Mouse (Mus musculus) embryonic facial prominence, embryonic 15.5 days (tissue): ENCODE measurements at regions not wholly inside any gene's neighbourhood (a gene's known extent, or its start where the extent isn't known, plus 50 kb on each side); places are given as distances from the start of the nearest gene placed in this dataset.

ENCODE experiments used
- ATAC-seq: fragments of 200-750 bp; cut with Nextera tagmentation; 2 replicates; pipeline ENCODE4 v1.8.0; 2017; ENCODE audit warnings: low read depth, moderate TSS enrichment; ENCODE audit not compliant: insufficient number of reproducible peaks, low FRiP score, low TSS enrichment
- H3K27ac ChIP-seq: fragments of 300-500 bp; sonication (generic); replicated peaks from 2 replicates; pipeline ENCODE4 v1.5.1; 2015; ENCODE audit warnings: mild to moderate bottlenecking, inconsistent platforms
- H3K27me3 ChIP-seq: fragments of 300-500 bp; sonication (generic); 2 replicates; pipeline ENCODE4 v1.6.1; 2015; ENCODE audit warnings: inconsistent platforms
- H3K36me3 ChIP-seq: fragments of 300-500 bp; sonication (generic); 2 replicates; pipeline ENCODE4 v1.6.1; 2015; ENCODE audit warnings: mild to moderate bottlenecking, inconsistent platforms
- H3K4me1 ChIP-seq: fragments of 300-500 bp; sonication (generic); 2 replicates; pipeline ENCODE4 v1.6.1; 2015; ENCODE audit warnings: inconsistent platforms
- H3K4me2 ChIP-seq: fragments of 300-500 bp; sonication (generic); replicated peaks from 2 replicates; pipeline ENCODE4 v1.6.1; 2015; ENCODE audit warnings: mild to moderate bottlenecking, inconsistent platforms
- H3K4me3 ChIP-seq: fragments of 300-500 bp; sonication (generic); replicated peaks from 2 replicates; pipeline ENCODE4 v1.5.1; 2015; ENCODE audit warnings: mild to moderate bottlenecking, inconsistent platforms
- H3K9ac ChIP-seq: fragments of 300-500 bp; sonication (generic); 2 replicates; pipeline ENCODE4 v1.6.1; 2015; ENCODE audit warnings: inconsistent platforms
- H3K9me3 ChIP-seq: fragments of 300-500 bp; sonication (generic); replicated peaks from 2 replicates; pipeline ENCODE4 v1.6.1; 2016; ENCODE audit warnings: inconsistent platforms
- WGBS: fragments of 180-500 bp; shearing (Covaris S2); methylation state at CpG from one replicate; pipeline ENCODE4 v1.1.7; 2015; 5-methylcytosine and 5-hydroxymethylcytosine counted together

- no peak overlapping the region for H3K9ac ChIP-seq
- 64% methylated on average over 11 of the region's 11 CpGs for WGBS
Observed at GRCm38 (mm10) chr3:35323450-35324077, 430.3 kb upstream of the Atp11b start.

GRCm38 (mm10) chr3:35324186-35324585, 429.7 kb upstream of the Atp11b start:
- WGBS: 43% methylated on average over 11 of the region's 11 CpGs
- ATAC-seq: 0 out of 2 replicates have a peak, but pooled peaks have one; percentile 16
- no peaks in the 10 kb centered on the region for H3K9me3 ChIP-seq
- H3K36me3 ChIP-seq: no peaks in the 10 kb centered on the region
- no peak overlapping the region for H3K4me3 ChIP-seq
- peaks cover 10% of the 10 kb centered on the region; the same call in 1 of the 2 replicates for H3K4me1 ChIP-seq
- no peaks in the 10 kb centered on the region for H3K27me3 ChIP-seq
- no peak overlapping the region for H3K4me2 ChIP-seq
- H3K27ac ChIP-seq: no peak overlapping the region
- H3K9ac ChIP-seq: no peak overlapping the region

More at GRCm38 (mm10) chr3:35323450-35324077, 430.3 kb upstream of the Atp11b start:
- no peaks in the 10 kb centered on the region for H3K36me3 ChIP-seq
- H3K4me1 ChIP-seq: peaks cover 13% of the 10 kb centered on the region; the same call in 1 of the 2 replicates
- no peak overlapping the region for H3K4me2 ChIP-seq
- H3K9me3 ChIP-seq: no peaks in the 10 kb centered on the region
- no peak for ATAC-seq
- no peak overlapping the region for H3K27ac ChIP-seq
- H3K4me3 ChIP-seq: no peak overlapping the region
- no peaks in the 10 kb centered on the region for H3K27me3 ChIP-seq

GRCm38 (mm10) chr3:35332534-35333272, 421.2 kb upstream of the Atp11b start:
- Histone ChIP-seq H3K4me1 (no peaks in the 10 kb centered on the region), H3K4me3 (no peak overlapping the region), H3K27me3 (0 out of 2 replicates have a peak, but pooled peaks cover 5% of the 10 kb centered on the region), H3K27ac (no peak overlapping the region), H3K9ac (no peak overlapping the region), H3K36me3 (no peaks in the 10 kb centered on the region), H3K4me2 (no peak overlapping the region), H3K9me3 (no peaks in the 10 kb centered on the region)
- WGBS: 22% methylated on average over 18 of the region's 18 CpGs
- no peak for ATAC-seq

- Histone ChIP-seq H3K27me3 (0 out of 2 replicates have a peak, but pooled peaks cover 5% of the 10 kb centered on the region), H3K4me3 (no peak overlapping the region), H3K4me1 (no peaks in the 10 kb centered on the region), H3K9ac (no peak overlapping the region), H3K36me3 (no peaks in the 10 kb centered on the region), H3K9me3 (no peaks in the 10 kb centered on the region), H3K4me2 (no peak overlapping the region), H3K27ac (no peak overlapping the region)
- WGBS: 69% methylated on average over 2 of the region's 2 CpGs
- no peak for ATAC-seq
Observed at GRCm38 (mm10) chr3:35334017-35334416, 419.9 kb upstream of the Atp11b start.

GRCm38 (mm10) chr3:35334546-35334945, 419.4 kb upstream of the Atp11b start:
- Histone ChIP-seq H3K27ac (no peak overlapping the region), H3K4me1 (no peaks in the 10 kb centered on the region), H3K4me2 (no peak overlapping the region), H3K9me3 (no peaks in the 10 kb centered on the region), H3K9ac (no peak overlapping the region), H3K27me3 (0 out of 2 replicates have a peak, but pooled peaks cover 5% of the 10 kb centered on the region), H3K36me3 (no peaks in the 10 kb centered on the region), H3K4me3 (no peak overlapping the region)
- no peak for ATAC-seq
- 32% methylated on average over 3 of the region's 3 CpGs for WGBS

- Histone ChIP-seq H3K9me3 (no peaks in the 10 kb centered on the region), H3K36me3 (no peaks in the 10 kb centered on the region), H3K4me2 (no peak overlapping the region), H3K27me3 (0 out of 2 replicates have a peak, but pooled peaks cover 8% of the 10 kb centered on the region), H3K9ac (no peak overlapping the region), H3K27ac (no peak overlapping the region), H3K4me1 (peaks cover 6% of the 10 kb centered on the region; the same call in 1 of the 2 replicates), H3K4me3 (no peak overlapping the region)
- ATAC-seq: no peak
- WGBS: 58% methylated on average over 5 of the region's 5 CpGs
Observed at GRCm38 (mm10) chr3:35335837-35336236, 418.1 kb upstream of the Atp11b start.

- Histone ChIP-seq H3K4me1 (peaks cover 16% of the 10 kb centered on the region), H3K9me3 (no peaks in the 10 kb centered on the region), H3K9ac (no peak overlapping the region), H3K27me3 (0 out of 2 replicates have a peak, but pooled peaks cover 3% of the 10 kb centered on the region), H3K4me3 (peak overlapping the region; percentile 41), H3K27ac (peak overlapping the region; percentile 17; the same call in 1 of the 2 replicates), H3K4me2 (peak overlapping the region; percentile 78), H3K36me3 (no peaks in the 10 kb centered on the region)
- ATAC-seq: 0 out of 2 replicates have a peak, but pooled peaks have one; percentile 21
- 3% methylated on average over 10 of the region's 10 CpGs for WGBS
Observed at GRCm38 (mm10) chr3:35340525-35340924, 413.4 kb upstream of the Atp11b start.

GRCm38 (mm10) chr3:35340935-35341800, 412.7 kb upstream of the Atp11b start:
- H3K36me3 ChIP-seq: no peaks in the 10 kb centered on the region
- H3K9ac ChIP-seq: no peak overlapping the region
- 0 out of 2 replicates have a peak, but pooled peaks cover 3% of the 10 kb centered on the region for H3K27me3 ChIP-seq
- no peaks in the 10 kb centered on the region for H3K9me3 ChIP-seq
- peak overlapping the region; percentile 17; the same call in 1 of the 2 replicates for H3K27ac ChIP-seq
- peak overlapping the region; percentile 78 for H3K4me2 ChIP-seq
- H3K4me3 ChIP-seq: peak overlapping the region; percentile 41
- peak; percentile 66; the same call in 1 of the 2 replicates for ATAC-seq
- 4% methylated on average over 22 of the region's 22 CpGs for WGBS
- peaks cover 16% of the 10 kb centered on the region for H3K4me1 ChIP-seq

GRCm38 (mm10) chr3:35341840-35342239, 412.1 kb upstream of the Atp11b start:
- Histone ChIP-seq H3K27me3 (0 out of 2 replicates have a peak, but pooled peaks cover 3% of the 10 kb centered on the region), H3K4me1 (peaks cover 16% of the 10 kb centered on the region), H3K9me3 (no peaks in the 10 kb centered on the region), H3K9ac (no peak overlapping the region), H3K36me3 (no peaks in the 10 kb centered on the region), H3K27ac (no peak overlapping the region), H3K4me3 (no peak overlapping the region), H3K4me2 (peak overlapping the region; percentile 78; the same call in 1 of the 2 replicates)
- WGBS: 20% methylated on average over 9 of the region's 9 CpGs
- no peak for ATAC-seq

- Histone ChIP-seq H3K9ac (no peak overlapping the region), H3K9me3 (no peaks in the 10 kb centered on the region), H3K4me2 (no peak overlapping the region), H3K36me3 (no peaks in the 10 kb centered on the region), H3K27ac (0 out of 2 replicates have a peak overlapping the region, but pooled peaks have one; percentile 11), H3K27me3 (0 out of 2 replicates have a peak, but pooled peaks cover 3% of the 10 kb centered on the region), H3K4me3 (no peak overlapping the region), H3K4me1 (peaks cover 16% of the 10 kb centered on the region)
- ATAC-seq: 0 out of 2 replicates have a peak, but pooled peaks have one; percentile 11
- 60% methylated on average over 4 of the region's 4 CpGs for WGBS
Observed at GRCm38 (mm10) chr3:35342584-35342983, 411.3 kb upstream of the Atp11b start.
